7 mouse cellular contexts compared by ENCODE assay signal in genomic region chr11:9317076-9317929, GRCm38 (mm10).
A peak's percentile ranks its signal among the peaks of the same experiment; 100 is the strongest.
DNase-seq lines count a peak whose midpoint lies in the region; ATAC-seq and TF ChIP-seq lines count a peak whose summit lies in the region.

No protein-coding gene starts in this region.

- WGBS in forebrain, embryonic 16.5 days: 34% methylated on average over 6 of the region's 6 CpGs
- WGBS in intestine, embryonic 16.5 days: 32% methylated on average over 6 of the region's 6 CpGs
- 32% methylated on average over 6 of the region's 6 CpGs for WGBS in midbrain, embryonic 12.5 days
- WGBS in spleen, adult 2 months: 28% methylated on average over 6 of the region's 6 CpGs

- H3K9ac ChIP-seq in forebrain, embryonic 16.5 days (replicated peaks; ENCODE audit: low read depth, low read length): no peak overlapping the region
- H3K9ac ChIP-seq in intestine, embryonic 16.5 days (ENCODE audit: low read depth, low read length): no peak overlapping the region
- H3K9ac ChIP-seq in midbrain, embryonic 12.5 days (replicated peaks): no peak overlapping the region

- TF ChIP-seq CTCF in spleen, adult 2 months (IDR thresholded peaks at IDR 0.05; ENCODE audit: extremely low read depth, insufficient read depth, insufficient read length, insufficient replicate concordance): peak; percentile 59; the same call in 1 of the 2 replicates

- peak; percentile 61; the same call in 1 of the 2 replicates for ATAC-seq in cerebellum, adult (ENCODE audit: insufficient number of reproducible peaks, low FRiP score, low TSS enrichment)
- peak; percentile 95 for ATAC-seq in forebrain, embryonic 16.5 days
- ATAC-seq in intestine, embryonic 16.5 days: peak; percentile 74; the same call in 1 of the 2 replicates
- ATAC-seq in midbrain, embryonic 12.5 days (ENCODE audit: low FRiP score, low read depth): peak; percentile 82

- intact Hi-C loops in left cerebral cortex, postnatal 14 days (cut with DNase I): loop anchor here (2.0 kb wide), 1 partner anchor 1813 kb away; no protein-coding TSS in a partner anchor

- H3K4me1 ChIP-seq in forebrain, embryonic 16.5 days (replicated peaks; ENCODE audit: control insufficient read depth, insufficient read depth, low read length): 0 out of 2 replicates have a peak, but pooled peaks cover 2% of the 10 kb centered on the region
- no peaks in the 10 kb centered on the region for H3K4me1 ChIP-seq in intestine, embryonic 16.5 days (ENCODE audit: control insufficient read depth, insufficient read depth, low read length)
- no peaks in the 10 kb centered on the region for H3K4me1 ChIP-seq in midbrain, embryonic 12.5 days
- H3K4me1 ChIP-seq in spleen, adult 2 months (ENCODE audit: control insufficient read depth, insufficient read depth, insufficient read length): no peaks in the 10 kb centered on the region

- DNase-seq in R1 (ENCODE audit: low read depth, low spot score): peak; percentile 40
- peak; percentile 74 to 87 for DNase-seq in left cerebral cortex, postnatal 14 days (ENCODE audit: low spot score in 2 of 2)
- peak; percentile 1 to 29 for DNase-seq in spleen, adult 2 months (ENCODE audit: low read depth in 1 of 2, low spot score in 2 of 2)

- H3K9me3 ChIP-seq in forebrain, embryonic 16.5 days (ENCODE audit: control insufficient read depth, low read length): no peaks in the 10 kb centered on the region
- no peaks in the 10 kb centered on the region for H3K9me3 ChIP-seq in intestine, embryonic 16.5 days (ENCODE audit: control insufficient read depth, low read length)
- no peaks in the 10 kb centered on the region for H3K9me3 ChIP-seq in midbrain, embryonic 12.5 days

- H3K27me3 ChIP-seq in forebrain, embryonic 16.5 days (replicated peaks; ENCODE audit: control insufficient read depth, insufficient read depth, low read length): no peaks in the 10 kb centered on the region
- no peaks in the 10 kb centered on the region; the same call in 1 of the 2 replicates for H3K27me3 ChIP-seq in intestine, embryonic 16.5 days (replicated peaks; ENCODE audit: control insufficient read depth, insufficient read depth, low read length)
- H3K27me3 ChIP-seq in midbrain, embryonic 12.5 days: no peaks in the 10 kb centered on the region
- no peaks in the 10 kb centered on the region for H3K27me3 ChIP-seq in spleen, adult 2 months (ENCODE audit: control insufficient read depth, insufficient read depth, low read length)

- H3K4me3 ChIP-seq in forebrain, embryonic 16.5 days (replicated peaks; ENCODE audit: low read length): no peak overlapping the region
- no peak overlapping the region for H3K4me3 ChIP-seq in intestine, embryonic 16.5 days (ENCODE audit: low read length)
- no peak overlapping the region for H3K4me3 ChIP-seq in midbrain, embryonic 12.5 days
- no peak overlapping the region for H3K4me3 ChIP-seq in spleen, adult 2 months (ENCODE audit: extremely low read depth, insufficient read depth, insufficient read length)

- no peaks in the 10 kb centered on the region for H3K36me3 ChIP-seq in forebrain, embryonic 16.5 days (ENCODE audit: control insufficient read depth, insufficient read depth)
- H3K36me3 ChIP-seq in intestine, embryonic 16.5 days (ENCODE audit: control insufficient read depth, insufficient read depth, low read length): no peaks in the 10 kb centered on the region
- no peaks in the 10 kb centered on the region for H3K36me3 ChIP-seq in midbrain, embryonic 12.5 days
- H3K36me3 ChIP-seq in spleen, adult 2 months (ENCODE audit: control insufficient read depth, insufficient read depth, low read length): no peaks in the 10 kb centered on the region

- no peak overlapping the region for H3K27ac ChIP-seq in forebrain, embryonic 16.5 days (ENCODE audit: low read length)
- no peak overlapping the region for H3K27ac ChIP-seq in intestine, embryonic 16.5 days (ENCODE audit: low read length)
- H3K27ac ChIP-seq in midbrain, embryonic 12.5 days (replicated peaks): no peak overlapping the region
- no peak overlapping the region for H3K27ac ChIP-seq in spleen, adult 2 months (ENCODE audit: insufficient read depth, low read length)

- no peak overlapping the region for H3K4me2 ChIP-seq in forebrain, embryonic 16.5 days (ENCODE audit: low read length)
- H3K4me2 ChIP-seq in intestine, embryonic 16.5 days (ENCODE audit: low read depth, low read length): no peak overlapping the region
- H3K4me2 ChIP-seq in midbrain, embryonic 12.5 days (replicated peaks): no peak overlapping the region

- no peak for TF ChIP-seq POLR2A in spleen, adult 2 months (IDR thresholded peaks at IDR 0.05; ENCODE audit: low read depth, low read length)

Comparison
In these comparisons a context has a peak if more than half of its experiments do, and no peak if none do; other contexts are left out.
1. DNase-seq: peak in every context shown above with its lines; median percentile 80 in left cerebral cortex, postnatal 14 days; 40 in R1; 15 in spleen, adult 2 months.